Comparison of ENCODE assay signal across 9 mouse cellular contexts in genomic region chr9:64119898-64120297, GRCm38 (mm10). TPM values are rescaled to one million over a fixed set of nuclear protein-coding genes. Genes with fewer than 3 reads are reported as not detected.
DNase-seq lines count a peak whose midpoint lies in the region; ATAC-seq and TF ChIP-seq lines count a peak whose summit lies in the region.
"Had no signal": no experiment of that assay in that cellular context is flagged by ENCODE, and none has a peak within 500 bp of the region (broad histone marks: within the 10 kb centered on the region; RNA-seq: fewer than 3 reads in every experiment).

No protein-coding gene starts in this region.

- no peak for TF ChIP-seq EP300 in stomach, postnatal 0 days (optimal IDR thresholded peaks at IDR 0.05)

- WGBS in neural tube, embryonic 15.5 days: 32% methylated on average over 8 of the region's 8 CpGs
- 31% methylated on average over 8 of the region's 8 CpGs for WGBS in stomach, postnatal 0 days

- no peak overlapping the region for H3K27ac ChIP-seq in neural tube, embryonic 15.5 days (replicated peaks)
- no peak overlapping the region for H3K27ac ChIP-seq in stomach, postnatal 0 days (replicated peaks)
- H3K27ac ChIP-seq: hindbrain, embryonic 15.5 days had no signal

- no peak for ATAC-seq in neural tube, embryonic 15.5 days (ENCODE audit: low FRiP score)
- no peak for ATAC-seq in stomach, postnatal 0 days (ENCODE audit: low FRiP score, low TSS enrichment)

- H3K4me2 ChIP-seq in neural tube, embryonic 15.5 days: no peak overlapping the region
- no peak overlapping the region for H3K4me2 ChIP-seq in stomach, postnatal 0 days (replicated peaks; ENCODE audit: low read depth)
- H3K4me2 ChIP-seq: hindbrain, embryonic 15.5 days had no signal

- H3K9me3 ChIP-seq in neural tube, embryonic 15.5 days (replicated peaks): no peaks in the 10 kb centered on the region
- H3K9me3 ChIP-seq in stomach, postnatal 0 days (ENCODE audit: control insufficient read depth, low read length): no peaks in the 10 kb centered on the region
- H3K9me3 ChIP-seq: hindbrain, embryonic 15.5 days had no signal

- peak; percentile 64 to 74 for DNase-seq in adrenal gland, adult 18-20 months (ENCODE audit: low spot score in 2 of 2)
- DNase-seq in adrenal gland, adult 8-10 months: no peak
- DNase-seq in neural tube, embryonic 10.5 days (ENCODE audit: extremely low spot score, low spot score): peak; percentile 54
- peak; percentile 57 to 64 for DNase-seq in cerebellum, postnatal 10 days
- DNase-seq in kidney, adult 9 months: peak; percentile 66
- DNase-seq in lung, postnatal 10 days: peak; percentile 67
- peak; percentile 85 for DNase-seq in stomach, postnatal 0 days (ENCODE audit: low spot score)

- no peaks in the 10 kb centered on the region for H3K4me1 ChIP-seq in neural tube, embryonic 15.5 days
- H3K4me1 ChIP-seq in stomach, postnatal 0 days (replicated peaks; ENCODE audit: control insufficient read depth, insufficient read depth): no peaks in the 10 kb centered on the region
- H3K4me1 ChIP-seq: hindbrain, embryonic 15.5 days had no signal

- no peak overlapping the region for H3K4me3 ChIP-seq in neural tube, embryonic 15.5 days (replicated peaks)
- H3K4me3 ChIP-seq in stomach, postnatal 0 days (ENCODE audit: low read depth, low read length): no peak overlapping the region
- H3K4me3 ChIP-seq: hindbrain, embryonic 15.5 days had no signal

- no peaks in the 10 kb centered on the region for H3K27me3 ChIP-seq in neural tube, embryonic 15.5 days (replicated peaks)
- H3K27me3 ChIP-seq in stomach, postnatal 0 days (ENCODE audit: control insufficient read depth, insufficient read depth, low read length): no peaks in the 10 kb centered on the region
- H3K27me3 ChIP-seq: hindbrain, embryonic 15.5 days had no signal

- H3K36me3 ChIP-seq in neural tube, embryonic 15.5 days: no peaks in the 10 kb centered on the region
- H3K36me3 ChIP-seq in stomach, postnatal 0 days (ENCODE audit: control insufficient read depth, insufficient read depth, low read length): no peaks in the 10 kb centered on the region
- H3K36me3 ChIP-seq: hindbrain, embryonic 15.5 days had no signal

- peak; percentile 88 for TF ChIP-seq CTCF in stomach, postnatal 0 days (IDR thresholded peaks at IDR 0.05; ENCODE audit: low read depth)

- H3K9ac ChIP-seq in neural tube, embryonic 15.5 days (replicated peaks): no peak overlapping the region
- H3K9ac ChIP-seq in stomach, postnatal 0 days (ENCODE audit: low read length): no peak overlapping the region
- H3K9ac ChIP-seq: hindbrain, embryonic 15.5 days had no signal

RNA-seq across cellular contexts. Expression of gene Lctl, which starts 3.0 kb away (rescaled TPM):
- 10 to 100 TPM in 1 of 2 experiments, under 1 TPM in 1; 0.46 to 11.9 TPM for total RNA-seq in adrenal gland, adult 18-20 months (2021)
- total RNA-seq in adrenal gland, adult 8-10 months (2022): 10 to 100 TPM in 1 of 4 experiments, 1 to 10 TPM in 2, not detected in 1; 3.1 to 22.6 (median 9.1) TPM
- not detected in 2 replicates for polyA plus RNA-seq in neural tube, embryonic 15.5 days (2015; fragmentation: Nextera tagmentation; extraction: Ambion mirVana)
- polyA plus RNA-seq in stomach, postnatal 0 days (2015; fragmentation: Nextera tagmentation; extraction: Ambion mirVana): 0.13 and 0.17 TPM in 2 replicates
- polyA plus RNA-seq: hindbrain, embryonic 15.5 days had no signal

RNA-seq across cellular contexts. Expression of gene Zwilch, which starts 53.0 kb away (rescaled TPM):
- total RNA-seq in adrenal gland, adult 18-20 months (2021): 1 to 10 TPM; 3.1 to 3.8 TPM
- 10 to 100 TPM in 1 of 4 experiments, 1 to 10 TPM in 3; 3.5 to 10.2 (median 6.3) TPM for total RNA-seq in adrenal gland, adult 8-10 months (2022)
- polyA plus RNA-seq in neural tube, embryonic 15.5 days (2015; fragmentation: Nextera tagmentation; extraction: Ambion mirVana): 6.0 and 8.1 TPM in 2 replicates
- polyA plus RNA-seq in stomach, postnatal 0 days (2015; fragmentation: Nextera tagmentation; extraction: Ambion mirVana): 3.2 and 4.1 TPM in 2 replicates

RNA-seq across cellular contexts. Expression of gene Rpl4, which starts 53.3 kb away (rescaled TPM):
- total RNA-seq in adrenal gland, adult 18-20 months (2021): 100 to 1,000 TPM; 867 to 950 TPM
- total RNA-seq in adrenal gland, adult 8-10 months (2022): 100 to 1,000 TPM; 875 to 953 (median 912) TPM
- 564 and 746 TPM in 2 replicates for polyA plus RNA-seq in neural tube, embryonic 15.5 days (2015; fragmentation: Nextera tagmentation; extraction: Ambion mirVana)
- 902 and 907 TPM in 2 replicates for polyA plus RNA-seq in stomach, postnatal 0 days (2015; fragmentation: Nextera tagmentation; extraction: Ambion mirVana)

RNA-seq across cellular contexts. Expression of gene Snapc5, which starts 59.2 kb away (rescaled TPM):
- total RNA-seq in adrenal gland, adult 18-20 months (2021): 10 to 100 TPM; 23.2 to 25.0 TPM
- 10 to 100 TPM; 22.0 to 28.1 (median 24.7) TPM for total RNA-seq in adrenal gland, adult 8-10 months (2022)
- 34.9 and 37.1 TPM in 2 replicates for polyA plus RNA-seq in neural tube, embryonic 15.5 days (2015; fragmentation: Nextera tagmentation; extraction: Ambion mirVana)
- 31.8 and 34.4 TPM in 2 replicates for polyA plus RNA-seq in stomach, postnatal 0 days (2015; fragmentation: Nextera tagmentation; extraction: Ambion mirVana)
